Mouse (Mus musculus) megakaryocyte, embryonic 14.5 days (primary cell): ENCODE results near the gene Tbl3.

Experiments
- FLI1 ChIP-seq: IDR thresholded peaks from 2 replicates; pipeline ENCODE4 v1.6.1; 2012; ENCODE audit warnings: low read length, inconsistent platforms, mixed read lengths
- GATA1 ChIP-seq: IDR thresholded peaks from 3 replicates; pipeline ENCODE4 v1.6.1; 2012; ENCODE audit warnings: mixed read lengths, low read length, inconsistent platforms, borderline replicate concordance

- TF ChIP-seq GATA1 (no peak), FLI1 (no peak)
These were observed 10.5 kb upstream of the Tbl3 start, which contains the start of the genes Rnf151 and Rps2 for GRCm38 (mm10) chr17:24717943-24718342.
